Mouse (Mus musculus): ENCODE measurements around the gene Abl1. TPM values are rescaled to one million over a fixed set of nuclear protein-coding genes. Genes with fewer than 3 reads are reported as not detected.
A peak's percentile ranks its signal among the peaks of the same experiment; 100 is the strongest.

Gene Abl1
- total RNA-seq, 2 experiments from 2014 or later, result 56.8 to 65.5 TPM

DNA sequence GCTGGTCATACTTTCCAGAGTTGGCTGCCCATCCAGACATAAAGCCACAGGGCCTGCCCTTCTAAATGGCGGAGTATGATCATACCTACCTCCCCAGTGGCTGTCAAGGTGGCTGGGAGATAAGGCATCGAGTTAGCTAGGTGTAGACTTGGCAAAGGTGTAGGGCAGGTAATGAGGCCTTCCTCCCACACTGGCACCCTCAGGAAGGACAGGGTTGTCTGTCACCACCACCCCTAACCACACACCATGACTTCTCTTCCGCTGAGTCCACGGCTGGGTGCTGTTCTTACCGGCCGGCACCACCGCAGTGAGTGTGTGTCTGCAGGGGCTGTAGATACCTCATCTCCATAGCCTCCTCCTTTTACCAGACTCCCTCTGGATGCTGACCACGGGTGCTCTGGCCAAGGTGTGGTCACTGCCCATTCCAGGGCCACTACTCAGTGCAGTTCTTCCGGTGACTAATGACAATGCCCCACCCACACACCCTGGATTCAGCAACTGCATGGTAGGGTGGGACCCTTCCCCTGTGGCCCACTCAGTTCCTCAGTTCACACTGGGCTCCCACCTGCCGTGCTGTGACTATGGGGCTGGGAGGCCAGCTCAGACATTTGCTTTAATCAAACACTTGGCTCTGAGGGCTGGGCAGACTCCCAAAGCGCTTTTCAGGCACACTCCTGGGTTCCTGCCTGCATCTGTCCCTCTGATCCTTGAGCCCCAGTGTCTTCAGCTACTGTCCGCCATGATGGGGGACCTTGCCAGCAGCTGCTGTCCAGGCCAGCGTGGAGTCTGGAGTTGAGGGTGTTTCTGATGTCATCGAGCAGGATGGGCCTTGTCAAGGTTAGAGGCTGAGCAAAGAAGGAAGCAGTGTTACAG lies 123.1 kb downstream of the Abl1 start:
- no peak for DNase-seq

DNA sequence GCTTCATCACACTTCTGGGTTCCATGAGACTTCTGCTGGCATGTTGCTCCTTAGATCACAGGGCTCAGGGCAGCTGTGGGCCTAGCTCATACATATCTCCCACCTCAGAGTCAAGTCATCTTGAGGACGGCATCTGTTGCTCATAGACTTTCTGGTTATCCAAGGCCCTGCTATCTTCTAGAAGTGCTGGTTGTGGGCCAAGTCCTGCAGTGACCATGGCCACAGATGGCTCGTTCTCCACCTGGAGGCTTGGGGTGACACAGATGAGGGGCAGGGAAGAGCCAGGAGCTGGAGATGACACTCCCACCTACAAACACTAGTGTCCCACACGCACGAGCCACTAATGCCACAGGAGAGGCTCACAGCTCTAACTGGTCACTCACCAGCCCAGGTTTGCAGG lies 125.5 kb downstream of the Abl1 start:
- intact Hi-C loops (cut with DNase I), result no loop called here
- no peak for DNase-seq

More for the DNA sequence above, 123.1 kb downstream of the Abl1 start:
- intact Hi-C loops (cut with DNase I), result no loop called here

DNA sequence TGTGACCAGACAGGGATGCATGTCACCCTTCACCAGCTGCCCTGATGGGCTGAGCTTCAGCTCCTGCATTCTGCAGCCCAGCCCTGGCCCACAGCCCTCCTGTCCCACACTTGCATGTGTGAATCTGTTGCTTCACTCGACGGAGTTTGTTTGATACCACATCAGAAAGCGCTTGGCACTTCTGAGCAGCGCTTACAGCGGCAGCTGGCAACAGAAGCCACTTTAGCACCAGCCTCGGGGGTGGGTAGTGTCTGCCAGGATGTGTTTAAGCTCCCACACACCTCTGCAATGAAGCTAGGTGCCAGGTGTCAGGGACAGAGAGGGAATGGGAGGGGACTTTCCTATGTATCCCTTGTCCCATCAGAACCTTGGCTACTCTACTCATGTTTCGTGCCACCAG lies 126.5 kb downstream of the Abl1 start:
- DNase-seq, result no peak
- intact Hi-C loops (cut with DNase I), result loop anchor here (1.0 kb wide), 1 partner anchor 101 kb away; no protein-coding TSS in a partner anchor

DNA sequence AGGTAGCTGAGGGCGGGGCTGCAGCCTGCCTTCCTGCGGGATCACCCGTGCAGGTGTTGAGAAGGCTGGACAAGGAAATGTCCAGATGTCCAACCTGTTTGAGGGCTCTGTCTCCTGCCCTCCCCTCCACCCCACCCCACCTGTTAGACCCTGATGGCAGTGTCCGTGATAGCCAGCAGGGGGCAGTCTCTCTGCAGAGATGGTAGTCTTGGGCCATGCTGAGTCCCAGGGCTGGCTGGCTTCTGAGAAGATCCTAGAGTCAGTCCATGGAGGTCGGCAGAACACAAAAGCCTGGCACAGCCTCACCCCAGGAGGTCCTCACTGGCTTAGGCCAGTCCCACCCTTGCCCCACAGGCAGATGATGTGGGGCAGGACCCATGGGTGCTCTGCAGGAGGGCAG lies 127.2 kb downstream of the Abl1 start:
- intact Hi-C loops (cut with DNase I), result loop anchor here (1.0 kb wide), 1 partner anchor 100 kb away; no protein-coding TSS in a partner anchor

DNA sequence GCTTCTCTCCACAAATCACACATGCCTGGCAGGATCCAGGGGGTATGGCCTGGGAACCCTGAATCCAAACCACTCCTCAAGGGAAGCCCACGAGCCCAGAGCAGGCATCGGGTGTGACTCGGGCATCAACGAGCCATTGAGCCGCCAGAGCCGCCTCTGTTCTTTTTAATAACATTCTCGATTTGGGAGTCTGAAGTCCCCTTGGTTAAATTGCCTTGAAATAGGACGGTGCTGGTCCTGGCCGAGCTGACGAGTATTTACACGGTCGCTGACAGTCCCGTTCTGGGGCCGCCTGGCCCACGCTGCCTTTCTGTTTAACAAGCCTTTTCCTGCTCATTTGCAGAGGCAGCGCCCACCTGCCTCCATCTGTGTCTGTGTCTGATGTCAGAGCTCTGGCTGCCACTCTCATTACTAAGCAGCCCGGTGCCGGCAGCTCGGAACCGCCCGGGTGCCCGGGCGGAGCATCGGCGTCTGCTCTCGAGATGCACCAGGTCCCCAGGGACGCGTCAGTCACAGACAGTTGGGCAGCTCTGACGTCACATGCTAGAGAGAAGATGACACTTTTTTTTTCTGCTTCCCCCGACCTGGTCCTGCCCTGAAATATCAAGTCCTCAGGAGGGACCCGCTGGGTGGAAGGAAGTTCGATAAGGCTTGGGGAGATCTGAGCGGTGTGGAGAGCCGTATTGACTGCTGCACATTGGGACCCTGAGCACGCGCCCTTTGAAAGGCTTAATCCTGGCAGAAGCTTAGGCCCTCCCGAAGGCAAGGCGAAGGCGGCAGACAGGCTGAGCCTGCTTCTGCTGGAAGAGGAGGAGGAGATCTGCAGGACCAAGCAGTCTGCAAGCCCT lies 134.6 kb downstream of the Abl1 start:
- intact Hi-C loops (cut with DNase I), result no loop called here
- no peak for DNase-seq

More for the DNA sequence above, 127.2 kb downstream of the Abl1 start:
- peak; percentile 57 to 74 for DNase-seq

DNA sequence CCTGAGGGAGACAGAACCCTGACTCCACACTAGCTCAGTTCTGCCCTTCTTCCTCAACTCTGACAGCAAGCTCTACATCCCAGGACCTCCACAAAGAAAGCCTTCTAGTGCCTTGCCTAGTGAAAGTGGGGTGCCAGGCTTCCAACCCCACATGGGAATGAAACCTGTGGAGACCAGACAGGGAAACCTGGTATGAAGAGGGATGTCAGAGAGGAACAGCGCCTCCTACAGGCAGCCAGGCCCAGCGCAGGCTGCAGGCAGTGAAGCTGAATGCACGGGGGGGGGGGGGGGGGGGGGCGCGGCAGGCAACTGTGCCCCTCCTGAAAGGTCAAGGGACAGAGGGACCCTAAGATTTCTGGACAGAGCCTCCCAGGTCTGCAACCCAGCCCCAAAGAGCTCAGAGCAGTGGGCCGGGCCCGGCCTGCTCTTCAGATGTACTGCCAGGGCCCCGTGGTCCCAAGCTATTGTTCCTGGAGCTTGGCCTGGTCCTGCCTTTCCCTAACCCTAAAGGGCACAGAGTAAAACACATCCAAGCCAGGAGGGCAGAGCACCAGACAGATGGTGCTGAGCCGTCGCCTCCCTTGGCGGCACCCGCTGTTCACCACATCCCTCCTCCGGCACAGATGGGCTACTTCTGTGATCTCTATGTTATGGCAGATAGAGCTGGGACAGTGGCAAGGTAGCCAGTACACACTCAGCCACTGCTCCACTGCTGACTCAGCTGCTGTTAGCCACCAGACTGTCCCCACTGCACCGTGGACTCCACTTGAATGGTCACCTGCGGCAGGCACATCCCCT lies 136.0 kb downstream of the Abl1 start:
- DNase-seq, result no peak

DNA sequence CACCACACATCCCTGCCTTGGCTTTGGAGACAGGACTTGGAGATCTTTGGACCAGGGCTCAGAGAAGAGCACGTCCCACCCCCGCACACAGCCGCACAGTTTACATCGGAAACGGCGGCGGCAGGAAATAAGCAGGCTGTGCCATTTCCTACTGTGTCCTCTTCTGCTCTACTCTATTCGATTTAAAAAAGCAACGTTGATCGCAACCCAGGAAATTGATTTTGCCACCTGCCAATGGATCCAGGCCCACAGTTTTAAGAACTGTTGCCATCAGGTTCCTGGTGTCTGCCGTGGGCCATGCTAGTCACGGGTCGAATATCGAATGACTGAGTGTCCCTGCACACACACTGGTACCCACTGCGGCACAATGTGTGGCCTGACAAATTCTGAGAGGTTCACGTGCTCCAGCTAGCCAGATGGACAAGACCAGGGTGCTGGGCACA lies 137.3 kb downstream of the Abl1 start:
- intact Hi-C loops (cut with DNase I), result no loop called here
- no peak for DNase-seq

More for the DNA sequence above, 136.0 kb downstream of the Abl1 start:
- intact Hi-C loops (cut with DNase I), result no loop called here

DNA sequence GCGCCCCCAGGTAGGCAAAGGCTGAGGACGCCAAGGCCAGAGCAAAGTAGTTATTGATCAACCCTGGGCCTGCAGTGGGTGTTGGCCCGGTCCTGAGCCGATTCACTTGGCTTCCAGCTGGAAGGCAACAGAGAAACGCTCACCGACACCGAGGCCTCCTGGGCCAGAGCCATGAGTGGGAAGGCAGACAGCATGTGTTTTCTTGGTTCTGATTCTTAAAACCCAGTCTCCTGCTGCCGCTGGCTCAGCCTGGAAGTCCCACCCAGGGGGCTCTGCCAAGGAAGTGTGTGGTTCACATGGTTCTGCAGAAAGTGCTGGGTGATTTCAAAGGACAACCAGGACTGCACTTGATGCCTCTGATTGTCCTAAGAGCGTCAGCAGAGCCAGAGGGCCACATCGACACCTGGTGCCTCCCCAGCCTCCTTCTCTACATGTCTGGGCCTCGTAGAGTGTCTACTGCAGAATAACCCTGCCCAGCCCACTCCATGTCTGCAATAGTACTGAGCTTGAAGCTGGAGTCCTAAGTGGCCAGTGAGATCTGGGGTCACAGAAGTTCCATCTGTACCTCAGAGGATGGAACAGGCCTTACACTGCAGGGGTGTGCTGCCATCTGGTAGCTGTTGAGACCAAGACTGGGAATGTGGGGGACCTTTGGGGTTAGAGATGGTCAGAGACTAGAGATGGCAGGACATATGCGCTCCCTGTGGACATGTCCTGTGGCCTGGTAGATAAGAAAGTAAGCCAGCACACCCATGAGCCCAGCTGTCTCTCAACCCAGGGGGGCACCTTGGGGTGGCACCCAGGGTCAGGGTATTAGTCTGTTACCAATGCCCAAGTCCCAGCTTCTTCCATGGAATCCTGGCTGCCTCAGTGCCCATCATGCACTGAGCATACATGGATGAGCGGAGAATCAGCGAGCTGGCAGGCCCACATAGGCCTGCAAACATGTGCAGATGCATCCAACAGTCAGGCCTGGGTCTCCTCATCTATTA lies 138.2 kb downstream of the Abl1 start:
- intact Hi-C loops (cut with DNase I), result no loop called here
- no peak for DNase-seq

DNA sequence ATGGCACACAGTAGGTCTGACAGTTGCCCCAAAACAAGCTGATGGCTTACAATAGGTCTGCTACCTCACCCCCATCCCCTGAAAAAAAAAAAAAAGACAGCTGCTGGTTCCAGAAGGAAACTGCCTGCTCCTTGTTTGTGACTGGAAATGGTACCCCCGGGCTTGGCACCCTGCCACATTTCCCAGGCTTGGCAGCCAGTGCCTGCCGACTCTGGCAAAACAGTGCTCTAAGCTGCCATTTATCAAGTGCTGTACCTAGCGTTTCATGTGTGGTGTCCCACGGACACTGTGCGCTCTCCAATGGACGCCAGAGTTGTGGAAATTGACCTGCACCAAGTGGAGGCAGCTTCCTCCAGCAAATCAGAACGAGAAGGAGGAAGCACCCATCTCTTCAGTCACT lies 139.7 kb downstream of the Abl1 start:
- intact Hi-C loops (cut with DNase I), result no loop called here

DNA sequence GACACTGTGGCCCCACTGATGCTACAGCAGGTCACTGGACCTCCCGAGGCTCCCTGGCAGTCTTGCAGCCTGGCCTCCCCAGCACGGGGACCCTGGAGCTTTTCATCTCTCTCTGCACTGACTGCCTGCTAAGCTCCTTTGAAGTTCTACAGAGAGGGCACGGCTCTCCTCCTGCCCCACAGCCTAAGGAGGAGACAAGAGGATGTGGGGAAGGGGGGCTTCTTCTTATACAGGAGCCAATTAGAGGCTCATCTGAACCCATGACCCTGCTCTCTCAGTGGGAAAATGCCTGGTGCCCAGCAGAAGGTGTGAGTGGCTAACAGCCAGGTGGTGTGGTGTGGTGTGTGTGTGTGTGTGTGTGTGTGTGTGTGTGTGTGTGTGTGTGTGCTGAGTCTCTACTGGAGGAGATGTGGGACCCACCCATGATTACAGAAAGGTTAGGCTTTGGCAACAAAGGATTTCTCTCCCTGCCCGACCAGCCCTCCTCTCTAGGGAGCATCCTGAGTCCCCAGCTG lies 140.2 kb downstream of the Abl1 start:
- intact Hi-C loops (cut with DNase I), result no loop called here
- no peak for DNase-seq

More for the DNA sequence above, 139.7 kb downstream of the Abl1 start:
- no peak for DNase-seq

DNA sequence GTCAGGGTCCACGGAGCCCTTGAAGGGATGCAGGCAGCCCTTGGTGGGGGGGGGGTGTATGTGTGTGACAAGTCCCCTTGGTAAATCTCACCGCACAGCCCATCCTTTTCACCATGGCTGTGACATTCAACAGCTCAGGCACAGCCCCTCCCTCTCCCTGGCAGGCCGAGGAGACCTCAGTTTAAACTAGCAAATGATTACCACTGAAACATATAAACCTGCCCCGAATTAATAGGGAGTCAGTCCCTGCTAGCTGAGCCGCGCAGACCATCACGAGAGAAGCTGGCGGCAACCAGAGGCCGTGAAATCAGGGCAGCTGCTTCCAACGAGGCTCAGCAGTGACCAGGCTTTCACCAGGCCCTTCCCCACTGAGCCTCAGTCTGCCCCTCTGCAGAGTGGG lies 147.9 kb downstream of the Abl1 start:
- DNase-seq, result no peak
- intact Hi-C loops (cut with DNase I), result no loop called here

DNA sequence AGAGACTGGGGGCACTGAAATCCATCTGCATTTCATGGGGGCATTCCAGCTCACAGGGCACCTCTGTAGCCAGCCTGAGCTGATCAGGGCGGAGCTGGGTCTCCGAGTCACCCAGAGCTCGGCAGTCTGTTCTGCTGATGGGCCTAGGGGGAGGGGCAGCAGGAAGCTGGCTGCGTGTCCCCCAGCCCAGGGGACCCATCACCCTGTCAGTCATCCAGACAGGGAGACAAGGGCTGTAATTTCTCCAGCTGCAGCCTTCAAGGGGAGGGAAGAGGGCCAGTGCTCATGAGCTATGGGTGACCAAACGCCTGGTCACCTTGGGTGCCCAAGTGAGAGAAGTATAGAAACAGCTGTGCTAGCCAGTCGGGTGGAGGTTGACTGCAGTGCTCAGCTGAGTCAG lies 148.8 kb downstream of the Abl1 start:
- intact Hi-C loops (cut with DNase I), result no loop called here

DNA sequence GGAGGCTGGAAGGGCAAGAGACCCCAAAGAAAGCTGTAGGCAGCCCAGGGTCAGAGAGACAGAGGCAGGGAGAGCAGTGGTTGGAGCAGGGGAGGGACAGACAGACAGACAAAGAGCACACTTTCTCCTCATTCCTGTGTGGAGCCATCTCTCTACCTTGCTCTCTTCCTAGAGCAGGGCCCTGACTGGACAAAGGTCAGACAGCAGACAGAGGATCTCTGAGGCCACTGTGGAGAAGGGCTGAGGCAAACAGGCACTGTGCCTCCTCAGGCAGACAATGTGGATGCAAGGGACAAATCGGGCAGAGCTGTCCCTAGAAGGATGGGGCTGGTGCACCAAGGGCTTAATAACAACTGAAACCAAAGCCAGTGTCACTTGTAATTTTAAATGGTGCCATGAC lies 150.7 kb downstream of the Abl1 start:
- intact Hi-C loops (cut with DNase I), result no loop called here

More for the DNA sequence above, 148.8 kb downstream of the Abl1 start:
- no peak for DNase-seq

DNA sequence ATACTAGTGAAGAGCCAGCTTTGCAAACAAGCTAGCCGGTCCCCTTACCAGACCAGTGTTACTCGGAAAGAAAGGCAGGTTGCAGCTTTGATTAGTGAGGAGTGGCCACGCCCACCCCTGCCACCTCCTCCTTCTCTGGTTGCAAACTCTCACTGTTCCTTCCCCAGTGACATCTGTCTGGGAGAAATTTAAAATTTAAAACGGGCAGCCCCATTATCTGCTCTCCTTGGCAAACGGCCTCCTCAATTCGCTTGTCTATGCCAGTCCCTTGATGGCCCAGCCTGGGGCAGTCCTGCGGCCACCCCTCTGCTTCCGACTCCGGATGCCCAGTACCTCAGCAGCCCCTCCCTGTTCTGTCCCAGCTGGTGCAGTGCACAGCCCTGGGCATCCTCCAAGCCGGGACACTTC lies 156.6 kb downstream of the Abl1 start:
- no peak for DNase-seq
- intact Hi-C loops (cut with DNase I), result loop anchor here (5.0 kb wide), 1 partner anchor 57 kb away; no protein-coding TSS in a partner anchor

More for the DNA sequence above, 150.7 kb downstream of the Abl1 start:
- no peak for DNase-seq

DNA sequence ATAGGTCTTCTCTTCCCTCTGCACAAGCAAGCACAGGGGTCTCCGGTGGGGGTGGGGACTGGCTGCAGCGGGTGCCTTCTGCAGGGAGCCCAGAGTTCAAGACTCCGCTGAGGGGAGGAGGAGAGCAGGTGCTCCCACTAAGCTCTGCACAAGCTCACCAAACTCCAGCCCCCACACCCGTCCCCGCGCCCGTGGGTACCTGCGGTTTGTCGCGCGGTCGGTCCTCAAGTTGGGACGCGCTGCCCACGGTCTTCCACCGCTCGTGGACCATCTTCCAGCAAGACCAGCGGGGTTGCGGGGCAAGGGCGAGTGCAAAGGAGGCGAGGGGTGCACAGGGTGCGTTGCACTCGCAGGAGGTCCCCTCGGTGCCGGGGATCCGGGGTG lies 157.3 kb downstream of the Abl1 start:
- intact Hi-C loops (cut with DNase I), result loop anchor here (5.0 kb wide), 1 partner anchor 58 kb away; no protein-coding TSS in a partner anchor
- no peak for DNase-seq

DNA sequence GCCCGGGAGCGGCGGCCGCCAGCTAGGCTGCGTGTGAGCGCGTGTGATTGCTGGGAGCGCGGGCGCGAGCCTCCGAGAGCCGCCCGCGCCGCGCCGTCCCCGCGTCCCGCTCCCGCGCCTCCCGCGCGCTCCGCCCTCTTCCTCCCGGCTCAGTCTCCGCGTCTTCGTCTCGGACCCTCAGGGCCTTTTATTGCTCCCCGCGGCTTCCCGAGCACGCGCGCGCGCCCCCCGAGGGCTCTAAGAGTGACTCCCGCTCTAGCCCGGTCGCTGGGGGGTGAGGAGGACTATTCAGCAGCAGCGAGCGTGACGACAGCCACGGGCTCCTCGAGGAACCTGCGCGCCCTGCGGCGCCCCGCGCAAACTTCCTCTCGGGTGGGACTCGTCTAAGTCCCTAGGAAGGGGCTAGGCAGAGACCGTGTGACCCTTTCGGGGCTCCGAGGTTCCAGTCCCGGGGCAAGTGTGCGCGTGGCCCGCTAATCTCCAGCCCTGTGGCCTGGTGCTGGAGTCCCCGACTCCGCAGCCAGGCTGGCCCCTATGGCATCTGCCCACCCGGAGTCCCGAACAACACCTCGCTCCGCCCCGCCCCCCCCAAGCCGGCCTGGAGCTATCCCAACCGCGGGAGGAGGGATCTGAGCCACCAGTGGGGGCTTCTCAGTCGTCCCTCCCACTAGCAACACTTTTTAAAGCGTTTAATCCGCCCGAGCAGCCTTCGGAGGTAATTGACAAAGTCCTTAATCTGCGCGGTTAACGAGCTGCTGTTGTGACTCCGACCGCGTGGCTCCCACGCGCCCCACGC lies 157.9 kb downstream of the Abl1 start, which contains the start of gene Fibcd1:
Fibcd1 (minus strand) TSS at position 110 of the 796 bp plus-strand sequence.
- DNase-seq, result no peak
- intact Hi-C loops (cut with DNase I), result loop anchor here (2.0 to 5.0 kb wide), 2 partner anchors 59 to 163 kb away; no protein-coding TSS in a partner anchor

DNA sequence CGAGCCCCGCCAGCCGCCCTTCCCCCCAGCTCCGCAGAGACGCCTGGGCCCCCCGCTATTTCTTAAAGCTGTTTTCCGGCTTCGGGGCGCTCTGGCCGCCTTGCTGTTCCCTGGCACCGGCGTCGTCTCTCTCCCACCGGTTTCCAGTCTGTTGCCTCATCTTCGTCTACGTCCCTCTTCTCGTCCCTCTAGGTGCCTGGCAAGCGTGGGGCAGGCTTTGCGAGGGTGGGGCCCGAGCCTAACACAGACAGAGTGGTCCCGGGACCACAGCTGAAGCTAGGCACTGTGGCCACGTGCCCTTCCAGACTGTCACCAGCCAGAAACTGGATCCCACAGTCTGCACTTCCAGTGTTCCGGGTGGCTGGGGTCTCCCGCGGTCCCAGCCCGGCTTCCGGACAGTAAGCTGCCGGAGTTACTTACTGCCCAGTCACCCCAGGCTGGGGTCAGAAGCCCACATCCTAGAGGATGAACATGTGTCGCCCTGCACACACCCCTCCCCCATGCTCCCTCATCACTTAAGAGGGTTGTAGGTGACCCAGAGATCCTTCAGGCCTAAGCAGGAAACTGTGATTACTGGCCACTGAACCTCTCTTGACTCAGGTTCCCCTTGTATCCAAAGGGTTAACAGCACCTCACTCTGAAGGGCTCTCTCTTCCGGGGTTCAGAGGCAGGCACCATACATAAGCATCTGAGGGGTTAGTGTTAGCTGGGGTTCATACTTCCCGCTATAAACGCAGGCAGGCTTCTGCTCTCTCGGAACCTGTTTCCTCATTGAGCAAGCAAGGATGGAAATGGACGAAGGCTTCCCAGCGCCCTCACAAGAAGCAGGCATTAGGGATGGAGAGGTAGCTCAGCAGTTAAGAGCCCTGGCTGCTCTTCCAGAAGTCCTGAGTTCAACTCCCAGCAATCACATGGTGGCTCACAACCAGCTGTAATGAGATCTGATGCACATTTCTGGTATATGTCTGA lies 158.8 kb downstream of the Abl1 start:
- intact Hi-C loops (cut with DNase I), result loop anchor here (2.0 to 5.0 kb wide), 2 partner anchors 60 to 164 kb away; no protein-coding TSS in a partner anchor

More for the DNA sequence above, 158.8 kb downstream of the Abl1 start:
- DNase-seq, result no peak
